Mouse (Mus musculus): ENCODE measurements at regions not wholly inside any gene's neighbourhood (a gene's known extent, or its start where the extent isn't known, plus 50 kb on each side); places are given as distances from the start of the nearest gene placed in this dataset.

GRCm38 (mm10) chr13:84066211-84066959 is 155.7 kb upstream of the Tmem161b start:
- Histone ChIP-seq H3K27ac (replicated peaks) (peak overlapping the region; percentile 99), H3K27me3 (no peaks in the 10 kb centered on the region), H3K36me3 (no peaks in the 10 kb centered on the region), H3K4me3 (no peak overlapping the region), H3K4me1 (replicated peaks) (peaks cover 41% of the 10 kb centered on the region), H3K9ac (peak overlapping the region; percentile 54), H3K4me2 (peak overlapping the region; percentile 38), H3K9me3 (no peaks in the 10 kb centered on the region)
- 18% methylated on average over 15 of the region's 15 CpGs for WGBS
- ATAC-seq (ENCODE audit: low read depth), result no peak

DNA sequence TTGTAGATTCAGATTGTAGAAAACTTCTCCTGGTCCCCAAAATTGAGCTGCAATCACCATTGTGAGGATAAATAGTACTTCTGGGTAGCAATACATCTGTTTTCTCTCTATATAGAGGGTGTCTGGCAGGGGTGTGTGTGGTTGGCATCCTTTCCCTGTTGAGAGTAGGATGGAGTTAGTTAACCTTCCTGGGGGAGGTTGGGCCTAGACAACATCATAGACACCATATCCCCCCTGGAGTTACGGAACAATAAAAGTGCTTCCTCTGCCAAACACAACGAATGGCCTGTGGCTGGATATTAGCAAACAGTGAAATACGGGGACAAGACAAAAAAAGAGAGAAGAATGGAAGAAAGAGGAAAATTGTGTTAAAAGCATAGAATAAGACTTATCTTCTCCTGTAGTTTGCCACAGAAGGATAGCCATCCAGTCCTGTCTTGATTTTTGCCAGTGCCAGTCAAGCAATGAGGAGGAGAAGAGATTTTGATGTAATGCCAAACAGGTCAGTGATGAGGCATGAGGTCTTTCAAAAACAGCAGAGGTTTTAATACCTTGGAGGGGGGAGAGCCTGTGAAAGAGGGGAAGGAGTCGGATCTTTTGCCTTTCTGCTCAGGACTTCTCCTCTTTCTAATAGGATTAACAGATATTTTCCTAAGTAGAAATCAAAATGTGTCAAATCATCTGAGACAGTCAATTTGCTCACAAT is 155.0 kb upstream of the Tmem161b start:
- peak overlapping the region; percentile 54; the same call in 1 of the 2 replicates for H3K9ac ChIP-seq
- WGBS, result 25% methylated on average over 4 of the region's 4 CpGs
- peak; percentile 42; the same call in 1 of the 2 replicates for ATAC-seq (ENCODE audit: low read depth)

GRCm38 (mm10) chr13:84068365-84068764 is 153.7 kb upstream of the Tmem161b start:
- WGBS, result 93% methylated on average over 1 of the region's 1 CpGs
- no peak overlapping the region for H3K4me2 ChIP-seq
- H3K4me1 ChIP-seq (replicated peaks), result peaks cover 32% of the 10 kb centered on the region
- H3K36me3 ChIP-seq, result no peaks in the 10 kb centered on the region
- H3K9me3 ChIP-seq, result no peaks in the 10 kb centered on the region
- H3K27me3 ChIP-seq, result no peaks in the 10 kb centered on the region
- H3K9ac ChIP-seq, result no peak overlapping the region
- H3K4me3 ChIP-seq, result no peak overlapping the region
- no peak overlapping the region for H3K27ac ChIP-seq (replicated peaks)
- ATAC-seq (ENCODE audit: low read depth), result no peak

More for the DNA sequence above, 155.0 kb upstream of the Tmem161b start:
- Histone ChIP-seq H3K9me3 (no peaks in the 10 kb centered on the region), H3K27ac (replicated peaks) (peak overlapping the region; percentile 99), H3K27me3 (no peaks in the 10 kb centered on the region), H3K4me2 (peak overlapping the region; percentile 38), H3K36me3 (no peaks in the 10 kb centered on the region), H3K4me3 (no peak overlapping the region), H3K4me1 (replicated peaks) (peaks cover 33% of the 10 kb centered on the region)

MicroRNA genes in the stretch of these regions (microRNA counts, 519-probe panel; counts per million panel counts)
- 7,214 counts per million, percentile 100 among the panel's probes with 10 or more counts for microRNA mmu-miR-9

Small RNA genes in the stretch of these regions (microRNA-seq; reads per million reads assigned to microRNA genes)
- 1.3 reads per million for gene Mir9-2
